Mouse (Mus musculus) thymus, adult 2 months (tissue): ENCODE results near the gene Asgr2.

Experiments used
- CTCF ChIP-seq: fragments of 200-500 bp; IDR thresholded peaks from 2 replicates; pipeline ENCODE4 v1.5.1; 2012; ENCODE audit warnings: mild to moderate bottlenecking, control low read depth, low read length, moderate library complexity, borderline replicate concordance; ENCODE audit not compliant: control insufficient read depth, poor library complexity, insufficient read depth; ENCODE audit errors: extremely low read depth
- POLR2A ChIP-seq: fragments of 200-500 bp; IDR thresholded peaks from 2 replicates; pipeline ENCODE4 v1.6.1; 2012; ENCODE audit warnings: mild to moderate bottlenecking, low read length, control low read depth, moderate library complexity; ENCODE audit not compliant: control insufficient read depth, poor library complexity, insufficient read depth; ENCODE audit errors: extremely low read depth

DNA sequence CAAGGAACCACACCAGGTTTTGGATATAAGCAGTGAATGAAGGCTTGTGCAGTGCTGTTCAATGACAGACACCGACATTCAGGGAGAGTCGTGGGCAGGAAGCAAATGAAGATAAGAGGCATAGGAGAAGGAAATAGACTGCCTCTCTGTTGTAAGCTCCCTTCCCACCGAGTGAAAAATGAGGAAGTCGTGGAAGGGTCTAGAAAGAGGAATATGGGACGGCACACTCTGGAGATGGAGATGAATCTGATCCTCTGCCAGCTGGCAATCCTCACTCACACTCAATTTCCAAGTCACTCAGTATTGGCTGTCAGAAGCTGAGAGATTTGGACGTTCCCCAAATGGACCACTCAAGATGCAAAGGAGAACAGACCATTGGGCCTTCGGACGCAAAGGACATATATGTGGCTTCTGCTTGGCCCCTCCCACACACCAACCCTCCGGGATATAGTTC is 37.5 kb downstream of the Asgr2 start, which contains the start of gene Mgl2:
- no peak for TF ChIP-seq POLR2A
- no peak for TF ChIP-seq CTCF
